Mouse (Mus musculus) spleen, postnatal 36 days (tissue): Measurements from ENCODE around the gene Cenpe.

Experiments used
- DNase-seq, 2 experiments: peaks; one replicate each; pipeline ENCODE4 v3.0.0; 2022; ENCODE audit warnings: low spot score in 2 of 2, mixed read lengths in 1 of 2

Cenpe gene

GRCm38 (mm10) chr3:135211805-135212657 lies at the start of gene Cenpe:
TSS of gene Cenpe (plus strand) at chr3:135212537.
- peak; percentile 83 to 87 for DNase-seq

DNA sequence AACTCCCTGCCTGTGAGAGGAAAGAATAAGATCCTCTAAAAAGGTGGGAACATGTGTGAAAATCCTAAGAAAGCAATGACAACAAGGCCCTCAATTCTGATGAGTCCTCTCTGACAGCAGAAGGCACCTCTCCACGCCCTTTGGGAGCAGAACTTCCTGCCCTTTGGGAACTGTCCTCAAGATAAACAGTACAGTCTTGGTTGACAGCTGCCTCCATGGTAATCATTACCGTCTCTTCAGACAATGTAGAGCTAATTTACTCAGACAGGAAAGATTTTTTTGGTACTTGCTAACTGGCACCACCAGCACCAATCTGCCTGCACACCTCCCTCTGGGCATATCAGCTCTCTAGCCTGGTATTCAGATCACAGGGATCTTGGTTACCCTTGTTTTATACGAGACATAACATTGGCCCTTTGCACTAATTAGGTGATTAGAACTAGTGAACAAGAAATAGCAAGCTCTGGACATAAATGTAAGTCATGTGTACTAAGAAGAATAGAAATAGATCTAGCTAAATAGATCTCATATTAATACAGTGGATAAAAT lies 40.4 kb upstream of the Cenpe start:
- DNase-seq = no peak

DNA sequence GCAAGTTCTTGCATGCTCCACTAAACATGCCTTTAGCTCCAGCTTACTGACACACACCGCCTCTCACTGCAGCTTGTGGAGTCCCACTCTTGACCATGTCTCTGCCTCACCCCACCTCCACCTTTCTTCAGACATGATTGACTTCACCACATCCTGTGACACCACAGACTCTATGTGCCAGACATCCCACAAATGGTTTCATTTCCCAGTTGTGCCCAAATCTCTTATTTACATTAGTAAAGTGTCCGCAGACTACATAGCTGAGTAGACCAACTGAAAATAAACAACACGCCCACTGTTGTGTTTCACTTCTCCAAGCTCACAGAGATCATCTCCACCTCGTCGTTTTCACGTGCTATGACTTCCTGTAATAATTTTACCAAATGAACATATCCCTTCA lies 20.5 kb upstream of the Cenpe start:
- peak; percentile 86 to 87 for DNase-seq

- peak; percentile 50 to 55 for DNase-seq
Measured at GRCm38 (mm10) chr3:135198051-135198450, 14.3 kb upstream of the Cenpe start.

DNA sequence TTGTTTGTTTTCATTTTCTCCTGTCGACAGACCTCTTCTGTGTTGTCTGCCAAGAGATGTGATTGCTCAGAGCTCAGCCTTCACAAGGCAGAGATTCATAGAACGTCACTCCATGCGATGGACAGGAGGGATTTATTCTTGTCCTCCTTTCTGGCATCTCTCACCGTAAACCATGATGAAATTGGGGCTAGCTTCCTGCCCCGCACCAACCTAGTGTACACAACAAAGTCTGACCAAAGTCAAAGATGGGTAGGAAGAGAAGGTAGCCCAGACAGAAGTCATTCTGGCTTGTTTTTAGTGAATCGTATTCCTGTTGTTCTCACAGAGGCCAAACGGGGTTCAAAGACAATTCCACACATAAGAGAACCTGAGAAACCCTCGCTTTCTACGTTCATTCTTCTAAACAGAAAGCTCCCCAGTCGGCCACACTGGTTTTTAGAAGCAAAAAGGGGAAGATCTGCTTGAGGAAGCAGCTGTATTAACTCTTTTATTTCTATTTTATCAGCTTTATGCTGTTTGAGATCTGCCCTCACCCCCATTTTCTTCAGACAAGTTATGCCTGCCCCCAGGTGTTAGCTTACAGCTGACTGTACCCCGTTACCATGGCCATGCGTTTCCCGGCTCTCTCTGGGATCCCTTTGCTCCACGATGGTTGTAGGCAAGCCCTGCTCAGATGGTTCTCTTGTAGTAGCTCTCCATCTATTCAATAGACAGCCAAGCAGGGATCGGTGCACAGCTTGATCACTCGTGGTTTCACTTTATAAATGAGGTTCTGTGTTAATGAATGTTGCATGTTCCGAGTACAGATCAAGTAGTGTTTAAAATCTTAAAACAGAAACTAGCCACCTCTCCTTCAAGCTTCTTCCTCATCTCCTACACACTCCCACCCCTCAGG lies 11.7 kb upstream of the Cenpe start:
- no peak for DNase-seq

DNA sequence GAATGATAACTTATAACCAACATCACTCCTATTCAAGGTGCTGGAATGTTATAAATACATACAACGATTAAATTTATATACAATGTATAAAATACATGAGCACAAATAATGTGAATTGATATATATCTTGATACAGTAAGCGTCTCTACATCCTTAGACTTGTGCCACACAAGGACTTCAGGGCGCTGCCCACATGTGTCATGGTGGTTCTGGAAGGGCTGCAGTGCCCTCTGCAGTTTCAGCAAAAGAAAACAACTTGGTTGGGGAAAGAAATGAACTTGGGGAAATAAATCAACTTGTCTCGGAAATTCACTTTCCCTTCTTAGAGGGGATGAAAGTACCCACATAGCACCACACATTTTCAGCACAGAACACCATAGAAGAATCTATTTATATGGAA lies 5.7 kb upstream of the Cenpe start:
- DNase-seq = peak; percentile 53 to 55

DNA sequence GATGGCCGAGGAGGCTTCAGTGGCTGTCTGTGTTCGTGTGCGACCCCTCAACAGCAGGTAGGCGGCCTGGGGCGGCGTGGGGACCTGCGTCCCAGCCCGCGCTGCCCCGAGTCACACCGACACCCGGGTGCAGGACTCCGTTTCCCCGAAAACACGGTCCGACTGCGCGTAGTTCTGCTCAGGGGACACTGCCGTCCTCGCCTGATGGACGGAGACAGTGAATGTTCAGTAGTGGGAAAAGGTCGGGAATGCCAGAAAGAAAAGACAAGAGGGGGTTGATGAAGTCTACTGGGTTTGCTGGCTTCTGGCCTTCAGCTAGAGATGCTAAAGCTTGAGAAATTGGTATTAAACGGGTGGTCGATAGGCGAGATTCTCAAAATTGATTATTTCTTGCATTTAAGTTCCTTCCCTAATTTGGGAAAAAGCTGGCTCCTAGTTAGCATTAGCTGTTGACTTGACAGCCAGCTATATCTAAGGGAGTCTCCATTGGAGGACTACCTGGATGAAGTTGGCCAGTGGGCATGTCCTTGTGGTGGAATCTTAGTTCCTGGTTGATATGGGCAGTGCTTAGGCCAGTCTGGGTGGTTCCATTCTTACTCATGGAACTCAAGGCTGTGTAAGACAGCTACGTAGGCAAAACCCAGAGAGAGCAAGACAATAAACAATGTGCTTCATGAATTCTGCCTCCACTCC lies 467 bp downstream of the Cenpe start:
- peak in 1 of 2 experiments; percentile 5 for DNase-seq

DNA sequence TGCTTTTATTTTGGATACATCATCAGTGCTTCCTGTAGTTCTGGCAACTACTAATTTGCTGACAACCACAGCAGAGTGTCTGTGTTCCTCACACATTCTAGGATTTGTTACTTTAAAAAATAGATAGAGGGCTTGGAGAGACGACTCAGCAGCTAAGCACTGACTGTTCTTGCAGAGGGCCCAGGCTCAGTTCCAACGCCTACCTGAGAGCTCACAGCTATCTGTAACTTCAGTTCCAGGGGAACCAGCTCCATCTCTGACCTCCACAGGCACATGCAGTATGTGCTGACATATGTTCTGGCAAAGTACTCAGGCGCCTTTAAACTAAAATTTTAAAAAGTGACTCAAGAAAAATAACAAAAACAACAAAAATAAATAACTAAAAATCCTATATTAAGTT lies 19.7 kb downstream of the Cenpe start:
- DNase-seq = no peak

GRCm38 (mm10) chr3:135232462-135232861 lies 20.1 kb downstream of the Cenpe start:
- DNase-seq = no peak

DNA sequence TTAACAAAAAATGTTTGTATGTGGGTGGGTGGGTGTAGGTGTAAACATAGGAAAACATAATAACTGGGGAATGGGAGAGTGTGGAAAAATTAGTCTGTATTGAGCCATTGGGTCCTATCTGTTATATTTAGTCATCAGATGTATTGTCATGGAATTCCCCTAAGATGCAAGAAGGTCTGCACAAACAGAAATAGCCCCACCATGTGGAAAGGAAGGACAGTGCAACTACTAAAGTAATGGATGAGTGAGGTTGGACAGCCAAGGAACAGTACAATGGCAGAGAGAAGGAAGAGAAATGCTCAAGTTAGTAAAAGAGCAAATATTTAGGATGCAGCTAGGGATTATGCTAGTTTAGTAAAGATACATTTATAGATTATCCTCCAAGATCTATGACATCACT lies 33.4 kb downstream of the Cenpe start:
- DNase-seq = no peak

DNA sequence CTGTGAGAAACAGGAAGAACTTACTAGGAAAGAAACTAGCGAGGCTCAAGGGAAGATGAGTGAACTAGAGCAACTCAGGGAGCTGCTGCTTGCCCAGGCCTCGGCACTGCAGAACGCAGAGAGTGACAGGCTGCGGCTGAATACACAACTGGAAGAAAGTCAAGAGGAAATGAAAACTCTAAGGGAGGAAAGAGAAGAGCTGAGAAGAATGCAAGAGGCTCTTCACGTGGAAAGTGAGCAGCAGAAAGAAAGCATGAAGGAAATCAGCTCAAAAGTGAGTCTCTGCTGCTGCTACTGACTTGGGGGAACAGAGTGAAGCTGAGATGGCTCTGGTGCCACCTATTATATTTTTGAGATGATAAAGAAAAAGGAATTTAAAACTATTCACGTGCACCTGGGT lies 34.5 kb downstream of the Cenpe start:
- no peak for DNase-seq

GRCm38 (mm10) chr3:135249104-135249503 lies 36.8 kb downstream of the Cenpe start:
- no peak for DNase-seq

GRCm38 (mm10) chr3:135251825-135252224 lies 39.5 kb downstream of the Cenpe start:
- no peak for DNase-seq

GRCm38 (mm10) chr3:135254784-135255183 lies 42.4 kb downstream of the Cenpe start:
- no peak for DNase-seq

DNA sequence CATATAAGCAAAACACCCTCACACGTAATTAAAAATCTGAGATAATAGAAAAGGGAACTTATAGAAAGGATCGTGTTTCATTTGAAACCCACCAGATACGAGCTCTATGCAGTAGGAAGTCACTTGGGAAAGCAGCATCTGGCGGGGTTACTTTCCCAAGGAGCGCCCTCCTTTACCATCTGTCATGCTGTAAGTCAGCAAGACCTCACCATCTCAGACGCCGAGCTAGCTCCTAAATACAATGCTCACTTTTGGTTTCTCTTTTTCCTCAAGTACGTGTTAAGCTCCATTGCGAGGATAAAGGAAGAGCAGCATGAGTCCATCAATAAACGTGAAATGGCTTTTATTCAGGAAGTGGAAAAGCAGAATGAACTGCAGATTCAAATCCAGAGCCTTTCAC lies 46.6 kb downstream of the Cenpe start:
- DNase-seq = no peak

DNA sequence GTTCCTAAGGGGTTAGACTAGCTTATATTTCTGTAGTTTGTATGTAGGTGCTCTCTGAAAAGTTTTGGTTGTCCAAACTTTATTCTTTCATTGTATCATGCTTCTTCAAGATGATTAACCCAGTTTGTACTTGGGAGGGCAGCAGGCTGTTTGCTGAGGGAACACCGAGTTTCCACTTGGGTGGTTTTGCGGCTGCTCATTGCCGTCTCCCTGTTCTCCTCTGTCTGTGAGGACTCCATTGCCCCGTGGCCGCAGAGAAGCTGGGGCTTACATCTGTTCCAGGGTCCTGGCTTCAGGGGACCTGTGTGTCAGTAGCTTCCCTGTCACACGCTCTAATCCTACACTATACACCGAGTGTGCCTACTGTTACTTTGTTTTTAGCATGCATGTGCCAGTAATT lies 47.9 kb downstream of the Cenpe start:
- no peak for DNase-seq

DNA sequence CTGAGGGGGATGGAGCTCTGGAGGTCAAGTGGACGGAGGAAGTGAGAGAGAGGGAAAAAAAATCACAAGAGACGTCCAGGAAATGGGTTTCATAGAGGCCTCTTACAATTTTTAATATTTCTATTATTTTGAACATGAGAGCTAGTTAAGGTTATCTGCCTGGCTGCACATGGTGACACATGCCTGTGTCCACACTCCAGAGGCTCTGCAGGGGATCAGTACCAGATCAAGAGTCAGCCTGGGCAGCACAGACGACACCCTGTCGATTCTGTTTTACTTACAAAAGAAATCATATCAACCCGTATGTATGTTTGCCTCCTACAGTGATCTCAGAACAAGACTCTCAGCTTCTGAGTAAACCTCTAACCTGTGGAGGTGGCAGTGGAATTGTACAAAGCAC lies 56.3 kb downstream of the Cenpe start:
- no peak for DNase-seq

DNA sequence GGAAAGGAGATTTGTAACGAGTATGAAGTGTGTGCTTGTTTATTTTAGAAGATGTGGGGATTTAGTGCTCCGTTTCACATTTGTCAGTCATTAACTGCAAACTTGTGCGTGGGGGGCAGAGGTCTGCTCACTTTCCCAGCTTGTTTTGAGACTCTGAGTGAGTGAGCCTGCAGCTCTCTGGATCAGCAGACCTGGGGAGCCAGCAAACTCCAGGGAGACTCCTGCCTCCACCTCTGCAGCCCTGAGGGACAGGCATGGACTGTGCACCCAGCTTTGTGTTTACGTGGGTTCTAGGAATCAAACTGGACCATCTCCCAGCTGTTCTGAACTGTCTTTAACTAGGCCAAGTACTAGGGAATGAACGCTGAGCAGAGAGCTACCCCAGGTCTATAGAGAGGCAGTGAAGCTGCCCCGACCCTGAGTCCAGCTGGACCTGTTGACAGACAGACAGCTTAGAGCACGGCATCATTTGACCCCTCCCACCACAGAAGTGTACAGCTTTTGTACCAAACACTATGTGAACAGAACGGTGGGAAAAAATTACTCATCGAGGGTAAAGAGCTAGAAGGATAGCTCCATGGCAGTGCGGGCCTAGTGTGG lies 57.2 kb downstream of the Cenpe start:
- no peak for DNase-seq

- no peak for DNase-seq
Measured at GRCm38 (mm10) chr3:135272627-135273026, 60.3 kb downstream of the Cenpe start.

DNA sequence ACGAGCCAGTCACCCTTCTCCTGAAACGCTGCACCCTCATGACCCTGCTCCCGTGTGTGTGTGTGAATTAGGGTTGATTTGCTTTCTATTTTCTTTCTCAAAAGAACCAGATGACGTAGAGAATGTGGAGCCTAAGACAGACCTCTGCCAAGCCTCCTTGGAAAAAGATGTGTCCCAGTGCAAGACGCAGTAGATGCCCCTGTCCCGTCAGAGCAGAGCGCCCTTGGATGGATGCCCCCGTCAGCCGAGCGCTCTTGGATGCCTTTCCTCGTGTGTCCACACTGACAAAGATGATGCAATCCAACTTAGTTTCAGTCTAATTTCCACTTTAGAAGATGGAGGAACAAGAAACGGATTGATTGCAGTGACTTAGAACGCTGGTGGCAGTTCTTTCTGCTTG lies 60.7 kb downstream of the Cenpe start:
- DNase-seq = no peak

DNA sequence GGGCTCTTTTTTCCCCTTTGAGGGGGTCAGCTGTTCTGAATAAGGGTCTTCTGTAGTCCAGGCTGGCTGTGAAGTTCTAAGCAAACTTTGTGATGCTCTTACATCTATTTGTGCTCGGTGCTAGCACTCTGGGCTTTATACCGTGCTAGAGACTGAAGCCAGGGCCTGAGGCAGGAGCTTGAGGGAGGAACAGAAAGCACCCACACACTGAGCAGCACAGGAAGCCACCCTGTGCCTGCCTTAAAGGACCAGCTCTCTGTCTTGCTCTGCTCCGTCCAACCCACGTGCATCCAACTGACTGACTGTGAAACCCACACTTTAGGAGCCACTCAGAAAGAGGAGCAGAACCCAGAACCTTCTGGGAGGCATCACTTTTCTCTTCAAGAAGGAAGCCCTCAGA lies 67.8 kb downstream of the Cenpe start:
- no peak for DNase-seq
